Mouse (Mus musculus) embryonic fibroblast, embryonic 13.5 days (primary cell): ENCODE measurements around the gene Nhlh1. TPM values are rescaled to one million over a fixed set of nuclear protein-coding genes. Genes with fewer than 3 reads are reported as not detected.

ENCODE experiments used
- H3K27ac ChIP-seq: 2 replicates; pipeline ENCODE4 v1.5.1; 2012; ENCODE audit warnings: low read length, control low read depth, inconsistent platforms; ENCODE audit not compliant: insufficient read depth
- H3K4me1 ChIP-seq: 2 replicates; pipeline ENCODE4 v1.6.1; 2011; ENCODE audit warnings: low read length; ENCODE audit not compliant: control insufficient read depth, insufficient read depth
- H3K4me3 ChIP-seq: 2 replicates; pipeline ENCODE4 v1.5.1; 2011; ENCODE audit warnings: mild to moderate bottlenecking, control low read depth, low read length; ENCODE audit not compliant: insufficient read depth
- CTCF ChIP-seq: IDR thresholded peaks from 2 replicates; pipeline ENCODE4 v1.5.1; 2011; ENCODE audit warnings: mild to moderate bottlenecking, control low read depth, low read length, moderate library complexity, borderline replicate concordance; ENCODE audit not compliant: insufficient read depth
- POLR2A ChIP-seq: IDR thresholded peaks from 2 replicates; pipeline ENCODE4 v1.6.1; 2011; ENCODE audit warnings: low read depth, mild to moderate bottlenecking, control low read depth, low read length, moderate library complexity
- polyA plus RNA-seq: library from polyadenylated mRNA; stranded (reverse); fragments of >200 nt; gene quantifications from 2 replicates; pipeline ENCODE4 v1.2.4, GENCODE M21; 2011; ENCODE audit warnings: low read depth; ENCODE audit not compliant: missing spikeins, insufficient read length

The Nhlh1 gene
- polyA plus RNA-seq, 1 experiment = not detected

GRCm38 (mm10) chr1:172053541-172054440 is 3.6 kb downstream of the Nhlh1 start:
- TF ChIP-seq CTCF = no peak
- no peak for TF ChIP-seq POLR2A
- Histone ChIP-seq H3K4me1 (no peaks in the 10 kb centered on the region; the same call in 1 of the 2 replicates), H3K4me3 (no peak overlapping the region), H3K27ac (no peak overlapping the region)

- H3K4me1 ChIP-seq = no peaks in the 10 kb centered on the region; the same call in 1 of the 2 replicates
- no peak overlapping the region for H3K27ac ChIP-seq
- TF ChIP-seq CTCF (no peak), POLR2A (no peak)
- H3K4me3 ChIP-seq = no peak overlapping the region
These were observed 4.5 kb downstream of the Nhlh1 start for GRCm38 (mm10) chr1:172052766-172053279.

DNA sequence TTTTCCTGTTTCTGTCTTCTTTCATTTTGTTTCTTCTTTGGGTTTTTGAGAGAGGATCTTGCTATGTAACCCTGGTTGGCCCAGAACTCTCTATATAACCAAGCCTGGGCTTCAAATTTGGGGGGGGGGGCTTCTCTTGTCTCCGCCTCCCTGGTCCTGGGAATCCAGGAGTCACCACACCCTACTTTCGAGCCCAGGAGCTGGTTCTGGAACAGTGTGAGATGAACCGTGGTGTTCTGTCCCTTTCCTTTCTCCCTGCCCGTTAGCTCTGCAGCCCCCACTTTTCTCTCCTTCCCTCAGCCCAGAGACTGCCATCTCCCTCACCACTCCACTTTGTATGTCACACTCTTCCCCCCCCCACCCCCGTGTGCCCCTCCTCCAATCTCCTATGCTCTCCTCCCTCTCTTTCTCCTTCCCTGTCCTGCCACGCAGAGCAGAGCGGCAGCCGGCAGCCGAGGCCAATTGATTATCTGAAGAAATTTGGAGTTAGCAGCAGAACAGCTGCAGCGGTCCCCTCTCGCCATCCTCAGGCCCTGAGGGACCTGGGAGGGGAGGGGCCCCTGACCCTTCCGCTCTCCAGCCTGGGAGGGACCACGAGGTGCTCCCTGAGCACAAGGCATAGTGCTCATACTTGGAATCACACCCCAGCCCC is 8.1 kb downstream of the Nhlh1 start:
- H3K4me1 ChIP-seq = no peaks in the 10 kb centered on the region; the same call in 1 of the 2 replicates
- no peak overlapping the region for H3K27ac ChIP-seq
- TF ChIP-seq POLR2A (no peak), CTCF (no peak)
- H3K4me3 ChIP-seq = no peak overlapping the region

DNA sequence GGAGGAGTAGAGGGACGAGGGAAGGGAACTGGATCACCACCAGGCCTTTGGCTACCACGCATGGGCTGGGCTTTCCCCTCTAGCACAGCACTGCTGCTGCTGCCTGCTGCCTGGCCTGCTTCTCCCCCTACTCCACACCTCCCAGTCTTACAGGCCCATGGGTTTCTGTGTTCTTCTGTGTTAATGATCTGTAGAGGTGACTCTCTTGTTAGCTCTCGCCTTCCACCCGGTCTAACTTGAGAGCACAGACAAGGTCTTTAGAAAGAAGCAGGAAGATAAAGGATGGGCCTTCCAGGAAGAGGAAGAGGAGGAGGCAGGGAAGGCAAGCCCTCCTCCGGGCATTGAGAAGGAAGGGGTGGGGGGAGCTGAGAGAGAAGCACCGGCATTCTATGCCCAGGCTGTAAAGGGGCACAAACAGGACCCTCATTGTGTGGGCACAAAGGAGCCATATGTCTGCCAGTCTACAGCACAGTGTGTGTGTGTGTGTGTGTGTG is 9.1 kb downstream of the Nhlh1 start:
- TF ChIP-seq CTCF = no peak
- TF ChIP-seq POLR2A = no peak
- H3K4me1 ChIP-seq = no peaks in the 10 kb centered on the region
- no peak overlapping the region for H3K4me3 ChIP-seq
- H3K27ac ChIP-seq = no peak overlapping the region

DNA sequence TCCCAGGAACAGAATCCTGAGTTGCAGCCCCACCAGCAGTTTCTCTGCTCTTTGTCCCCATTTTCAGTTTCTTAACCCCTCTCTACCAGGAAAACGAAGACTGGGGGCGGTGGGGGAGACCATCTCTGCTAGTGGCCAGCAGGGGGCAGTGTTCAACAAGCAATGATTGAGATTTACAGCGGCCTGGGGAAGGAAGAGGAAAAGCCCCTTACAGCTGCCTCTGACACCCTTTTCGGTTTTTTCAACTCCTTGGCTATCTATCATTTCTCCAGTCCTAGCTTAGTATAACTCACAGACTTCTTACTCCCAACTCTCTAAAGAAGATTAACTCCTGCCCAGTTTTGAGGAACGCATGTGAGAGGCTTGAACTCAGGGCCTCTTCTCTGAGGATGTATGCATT is 10.4 kb downstream of the Nhlh1 start:
- Histone ChIP-seq H3K27ac (no peak overlapping the region), H3K4me3 (no peak overlapping the region), H3K4me1 (no peaks in the 10 kb centered on the region)
- no peak for TF ChIP-seq POLR2A
- TF ChIP-seq CTCF = peak; percentile 51

DNA sequence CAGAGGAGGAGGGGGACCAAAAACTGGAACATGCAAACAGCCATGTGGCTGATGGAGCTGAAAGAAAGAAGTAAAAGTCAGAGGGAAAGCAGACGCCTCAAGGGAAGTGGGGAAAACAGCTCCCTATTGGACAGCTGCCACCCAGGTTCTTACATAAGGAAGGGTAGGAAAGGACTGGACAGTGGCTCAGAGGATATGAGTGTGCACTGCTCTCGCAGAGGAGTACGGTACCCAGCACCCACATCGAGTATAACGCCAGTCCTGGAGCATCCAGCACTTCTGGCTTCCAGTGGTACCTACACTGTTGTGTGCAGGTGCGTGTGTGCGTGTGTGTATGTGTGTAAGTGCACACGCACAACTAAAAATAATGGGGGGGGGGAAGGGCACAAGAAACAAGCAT is 11.0 kb downstream of the Nhlh1 start:
- H3K27ac ChIP-seq = no peak overlapping the region
- TF ChIP-seq CTCF = no peak
- no peak for TF ChIP-seq POLR2A
- no peak overlapping the region for H3K4me3 ChIP-seq
- H3K4me1 ChIP-seq = no peaks in the 10 kb centered on the region

DNA sequence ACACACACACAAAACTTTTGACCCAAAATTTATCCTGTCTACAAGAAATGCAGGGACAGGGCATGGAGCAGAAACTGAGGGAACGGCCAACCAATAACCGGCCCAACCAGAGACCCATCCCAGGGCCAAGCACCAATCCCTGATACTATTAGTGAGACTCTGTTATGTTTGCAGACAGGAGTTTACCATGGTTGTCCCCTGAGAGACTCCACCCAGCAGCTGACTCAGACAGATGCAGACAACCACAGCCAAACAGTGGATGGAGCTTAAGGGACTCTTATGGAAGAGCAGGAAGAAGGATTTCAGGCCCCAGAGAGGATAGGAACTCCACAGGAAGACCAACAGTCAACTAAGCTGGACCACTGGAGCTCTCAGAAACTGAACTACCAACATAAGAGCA is 27.5 kb downstream of the Nhlh1 start:
- no peak overlapping the region for H3K4me3 ChIP-seq
- no peak for TF ChIP-seq POLR2A
- TF ChIP-seq CTCF = no peak
- no peaks in the 10 kb centered on the region for H3K4me1 ChIP-seq
- H3K27ac ChIP-seq = no peak overlapping the region

DNA sequence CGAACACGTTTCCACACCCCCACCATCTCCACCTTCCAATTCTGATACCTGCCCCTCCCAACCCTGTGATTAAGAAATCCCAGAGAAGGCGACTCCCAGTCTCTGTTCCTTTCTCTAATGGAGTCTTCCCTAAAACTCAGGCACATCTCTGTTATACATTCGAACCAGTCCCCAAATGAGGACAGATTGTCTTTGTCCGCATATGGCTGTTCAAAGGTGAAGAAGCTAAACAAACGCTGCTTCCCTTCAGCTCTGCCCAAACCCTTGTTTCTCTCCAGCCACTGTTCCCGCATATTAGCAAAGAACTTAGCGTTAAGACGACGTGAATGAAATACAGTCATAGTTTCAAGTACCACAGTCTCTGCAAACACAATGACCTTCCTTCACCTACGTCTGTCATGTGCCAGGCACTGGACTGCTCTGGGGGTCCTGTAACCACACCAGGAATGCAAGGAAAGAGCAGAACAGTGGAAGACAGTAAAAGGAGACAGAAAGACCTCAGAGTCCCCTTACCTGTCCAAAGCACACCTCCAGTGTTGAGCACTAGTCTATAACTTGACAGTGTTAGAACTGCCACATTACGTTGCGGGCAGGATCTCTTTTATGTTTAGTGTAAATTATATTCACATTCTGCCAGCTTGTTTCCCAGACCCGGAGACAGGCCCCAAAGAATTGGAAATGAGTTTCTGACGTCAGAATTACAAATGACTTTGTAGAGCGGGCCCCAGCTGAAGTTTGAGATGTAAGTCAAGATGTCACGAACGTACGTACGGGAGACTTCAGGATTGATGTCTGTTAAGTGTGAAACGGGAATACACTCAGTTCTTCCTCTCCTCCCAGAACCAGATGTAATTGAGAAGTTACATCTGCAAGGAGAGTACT is 28.7 kb downstream of the Nhlh1 start, which contains the start of gene Vangl2:
Gene Vangl2 (minus strand): TSS at position 51 of the 882 bp plus-strand sequence.
- H3K4me3 ChIP-seq = peak within 1 kb of the TSS; percentile 36
- H3K4me1 ChIP-seq = no peaks in the 10 kb centered on the region

DNA sequence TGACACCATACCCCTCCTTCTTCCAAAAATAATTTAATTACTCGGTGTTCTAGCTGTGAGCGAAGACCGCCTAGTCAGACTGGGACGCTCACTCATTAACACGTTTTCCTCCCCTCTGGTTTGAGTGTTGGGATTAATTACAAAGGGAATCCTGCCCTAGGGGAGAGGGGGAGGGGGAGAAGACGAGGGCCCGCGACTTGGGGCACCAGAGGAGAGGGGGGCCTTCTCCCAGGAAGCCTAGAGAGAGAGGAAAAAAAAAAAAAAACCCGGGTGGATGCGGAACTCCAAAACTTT is 29.6 kb downstream of the Nhlh1 start:
- H3K4me1 ChIP-seq = no peaks in the 10 kb centered on the region
- no peak for TF ChIP-seq POLR2A
- no peak for TF ChIP-seq CTCF
- H3K27ac ChIP-seq = no peak overlapping the region
- no peak overlapping the region for H3K4me3 ChIP-seq

More for the DNA sequence above, 28.7 kb downstream of the Nhlh1 start, which contains the start of gene Vangl2:
- H3K27ac ChIP-seq = no peak within 1 kb of the TSS
- no peak for TF ChIP-seq CTCF
- no peak for TF ChIP-seq POLR2A
